Mouse (Mus musculus) spleen, adult 12 weeks (tissue): ENCODE data around the gene Ubr1.
A peak's percentile ranks its signal among the peaks of the same experiment; 100 is the strongest.

ENCODE experiments used
- DNase-seq: peaks from one replicate; pipeline ENCODE4 v3.0.0; 2022; ENCODE audit warnings: low spot score

The Ubr1 gene

GRCm38 (mm10) chr2:120852626-120853025, 117.9 kb downstream of the Ubr1 start:
- DNase-seq: no peak

GRCm38 (mm10) chr2:120850424-120851082, 120.0 kb downstream of the Ubr1 start, which contains the start of gene Ttbk2:
TSS of gene Ttbk2 (minus strand) at chr2:120850604.
- DNase-seq: peak; percentile 95

DNA sequence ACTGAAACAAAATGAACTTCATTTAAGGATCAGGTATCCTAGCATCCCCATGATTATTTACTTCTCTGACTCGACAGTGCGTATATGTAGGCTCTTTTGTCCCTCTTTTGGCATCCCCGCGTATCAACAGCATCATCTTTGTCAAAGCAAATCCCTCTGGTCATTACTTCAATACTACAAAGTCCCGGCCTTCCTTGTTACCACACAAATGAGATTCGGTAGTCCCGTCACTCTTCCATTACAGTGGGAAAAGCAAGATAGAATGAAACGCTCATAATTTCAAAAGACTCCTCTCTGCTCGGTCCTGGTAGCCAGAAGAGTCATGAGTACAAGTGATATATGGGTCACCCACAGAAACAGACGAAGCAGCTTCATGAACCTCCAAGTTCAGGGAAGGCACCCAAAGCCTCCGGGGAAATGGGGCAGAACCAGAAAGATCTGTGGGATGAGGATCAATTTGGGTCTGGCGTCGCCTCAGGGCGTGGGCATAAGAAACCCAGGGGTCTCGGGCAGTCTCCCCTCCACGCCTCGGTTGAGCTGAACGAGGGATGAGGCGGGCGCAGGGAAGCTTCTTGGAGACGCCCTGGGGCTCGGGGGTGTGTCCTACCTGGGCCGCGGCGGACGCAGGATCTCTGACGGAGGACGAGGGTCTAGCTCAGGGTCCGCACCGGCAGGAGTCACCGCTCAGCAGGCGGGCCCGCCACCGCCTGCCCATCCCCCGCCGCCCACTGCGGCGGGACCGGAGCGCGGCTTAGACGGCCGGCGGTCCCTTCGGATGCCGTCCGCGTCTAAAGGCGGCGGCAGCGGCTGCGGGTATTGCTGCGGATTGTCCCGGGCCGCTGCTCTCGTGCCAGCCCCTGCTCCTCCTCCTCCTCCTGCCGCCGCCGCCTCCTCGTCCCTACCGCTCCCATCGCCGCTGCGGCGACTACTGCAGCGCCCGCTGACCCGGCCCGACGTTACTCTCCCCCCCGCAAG, 120.8 kb downstream of the Ubr1 start, which contains the start of gene Cdan1:
Gene Cdan1, minus strand, starts transcription at position 680 of the 975 bp plus-strand sequence.
- no peak for DNase-seq

- DNase-seq: no peak
These were observed 125.2 kb downstream of the Ubr1 start for GRCm38 (mm10) chr2:120845280-120845679.

DNA sequence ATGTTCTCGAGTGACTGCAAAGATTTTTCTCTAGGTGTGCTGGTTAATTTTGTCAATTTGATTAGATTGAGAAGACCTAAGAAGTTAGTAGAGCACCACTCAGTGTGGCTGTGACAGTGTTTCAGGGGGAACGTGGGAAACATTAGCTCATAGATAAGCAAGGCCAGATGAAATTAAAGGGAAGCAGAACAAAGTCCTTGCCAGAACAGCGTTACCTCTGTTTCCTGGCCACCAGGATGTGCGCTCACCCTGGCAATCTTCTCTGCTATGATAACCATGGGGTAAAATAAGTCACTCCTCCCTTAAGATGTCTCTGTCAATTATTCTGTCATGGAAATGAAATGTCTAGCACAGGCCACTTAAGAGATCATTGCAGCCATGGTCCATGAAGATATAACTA, 126.5 kb downstream of the Ubr1 start:
- DNase-seq: no peak

GRCm38 (mm10) chr2:120841211-120841610, 129.3 kb downstream of the Ubr1 start:
- DNase-seq: no peak

- DNase-seq: no peak
These were observed 135.3 kb downstream of the Ubr1 start for GRCm38 (mm10) chr2:120835167-120835566.

DNA sequence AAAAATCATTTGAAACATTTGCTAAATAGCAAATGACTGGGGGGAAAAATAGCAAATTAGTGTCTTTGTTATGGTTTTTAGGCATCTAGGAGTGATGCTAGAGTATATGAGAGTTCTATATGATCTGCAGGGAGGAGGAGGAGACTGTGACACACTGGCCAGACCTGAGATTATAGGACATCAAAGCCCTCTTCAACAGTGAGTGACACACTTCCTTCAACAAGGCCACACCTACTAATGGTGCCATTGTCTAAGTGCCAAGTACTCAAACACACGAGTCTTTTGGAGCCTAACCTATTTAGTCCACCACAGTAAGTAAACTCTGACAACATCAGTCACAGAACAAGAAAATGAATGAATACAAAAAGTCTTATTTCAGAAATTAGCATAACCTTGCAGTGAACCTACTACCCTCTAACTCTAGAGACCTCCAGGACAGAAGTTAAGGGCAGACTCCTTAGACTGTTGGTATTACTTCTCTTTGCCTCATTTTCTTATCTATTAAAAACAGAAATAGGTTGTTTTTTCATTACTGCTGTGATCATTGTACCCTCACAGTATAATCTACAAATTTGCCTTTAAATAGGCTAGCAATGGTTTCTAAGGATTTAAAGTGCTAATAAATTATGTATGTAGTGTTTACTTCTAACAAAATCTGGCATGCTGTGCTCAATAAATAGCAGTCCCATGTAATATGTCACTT, 143.4 kb downstream of the Ubr1 start:
- no peak for DNase-seq
